Mouse (Mus musculus): ENCODE data around the gene Zranb1. TPM values are rescaled to one million over a fixed set of nuclear protein-coding genes. Genes with fewer than 3 reads are reported as not detected.

Zranb1 gene
- polyA plus RNA-seq, 1 experiment from 2014 or later = 9.7 TPM

Other genes with a start within 250 kb of the Zranb1 start
- gene Fam53b, start 117.3 kb upstream of the Zranb1 start, polyA plus RNA-seq (2014; fragmentation: Nextera tagmentation; extraction: Ambion mirVana) = 11.9 and 14.5 TPM in 2 replicates
- gene Eef1akmt2, start 78.5 kb upstream of the Zranb1 start, polyA plus RNA-seq (2014; fragmentation: Nextera tagmentation; extraction: Ambion mirVana) = 43.7 and 44.4 TPM in 2 replicates
- gene Abraxas2, start 71.9 kb upstream of the Zranb1 start, polyA plus RNA-seq (2014; fragmentation: Nextera tagmentation; extraction: Ambion mirVana) = 31.5 and 35.2 TPM in 2 replicates
- 24.9 and 27.0 TPM in 2 replicates for gene Fgfr2, start 192.2 kb downstream of the Zranb1 start, polyA plus RNA-seq (2014; fragmentation: Nextera tagmentation; extraction: Ambion mirVana)
- 59.6 and 62.7 TPM in 2 replicates for gene Ctbp2, start 193.2 kb downstream of the Zranb1 start, polyA plus RNA-seq (2014; fragmentation: Nextera tagmentation; extraction: Ambion mirVana)